In genomic region chr19:37924266-37924665, GRCm38 (mm10) we compare ENCODE assay signal across 25 mouse cellular contexts.
DNase-seq lines count a peak whose midpoint lies in the region; ATAC-seq and TF ChIP-seq lines count a peak whose summit lies in the region.
"Had no signal": no experiment of that assay in that cellular context is flagged by ENCODE, and none has a peak within 500 bp of the region (broad histone marks: within the 10 kb centered on the region; RNA-seq: fewer than 3 reads in every experiment).

No protein-coding gene starts in this region.

- no peak for TF ChIP-seq CTCF in kidney, adult 2 months (conservative IDR thresholded peaks at IDR 0.05; ENCODE audit: insufficient read depth, insufficient read length, low read depth, low read length)
- no peak for TF ChIP-seq CTCF in Patski (IDR thresholded peaks at IDR 0.05)

- TF ChIP-seq POLR2A in kidney, adult 2 months (IDR thresholded peaks at IDR 0.05; ENCODE audit: low read depth, low read length) = no peak

- H3K9ac ChIP-seq in kidney, embryonic 15.5 days = no peak overlapping the region
- H3K9ac ChIP-seq: embryonic facial prominence, embryonic 12.5 days; hindbrain, embryonic 14.5 days; limb, embryonic 15.5 days; liver, embryonic 14.5 days; lung, embryonic 14.5 days; neural tube, embryonic 13.5 days had no signal

- peak; percentile 91 for DNase-seq in kidney, adult 2 months
- DNase-seq in Patski (ENCODE audit: low read depth, low spot score) = peak; percentile 58
- peak; percentile 79 for DNase-seq in gonadal fat pad, adult 2 months (ENCODE audit: low read depth)
- DNase-seq in kidney, postnatal 25 days = peak; percentile 87 to 94
- no peak for DNase-seq in gastrocnemius, postnatal 25 days
- DNase-seq in frontal cortex, postnatal 25 days (ENCODE audit: low spot score in 2 of 2) = no peak
- DNase-seq: cerebellum, adult 11 months; gastrocnemius, postnatal 36 days; heart, postnatal 4 days; lung, embryonic 14.5 days; lung, postnatal 36 days; thymus, adult 18-20 months had no signal

- peaks cover 15% of the 10 kb centered on the region for H3K4me1 ChIP-seq in kidney, adult 2 months (ENCODE audit: control insufficient read depth, insufficient read depth, low read length)
- 0 out of 2 replicates have a peak, but pooled peaks cover 3% of the 10 kb centered on the region for H3K4me1 ChIP-seq in kidney, embryonic 15.5 days
- H3K4me1 ChIP-seq: embryonic facial prominence, embryonic 12.5 days; megakaryocyte, embryonic 14.5 days; neural tube, embryonic 13.5 days had no signal

- CTCF ChIA-PET in Patski (lab: Charles Lee) = no interaction called here

- no peaks in the 10 kb centered on the region for H3K27me3 ChIP-seq in kidney, adult 2 months (replicated peaks; ENCODE audit: control insufficient read depth, insufficient read depth, low read length)
- no peaks in the 10 kb centered on the region for H3K27me3 ChIP-seq in kidney, embryonic 15.5 days
- H3K27me3 ChIP-seq in Patski = no peaks in the 10 kb centered on the region
- H3K27me3 ChIP-seq: embryonic facial prominence, embryonic 12.5 days; limb, embryonic 15.5 days; neural tube, embryonic 13.5 days had no signal

- H3K9me3 ChIP-seq in kidney, embryonic 15.5 days (replicated peaks) = no peaks in the 10 kb centered on the region
- H3K9me3 ChIP-seq: embryonic facial prominence, embryonic 12.5 days; limb, embryonic 15.5 days; neural tube, embryonic 13.5 days had no signal

- no peak for ATAC-seq in kidney, embryonic 15.5 days (replicated peaks; ENCODE audit: low FRiP score)
- peak; percentile 60 for ATAC-seq in Patski
- ATAC-seq: forebrain, embryonic 16.5 days; inflammation-experienced regulatory T-cells, adult 6 months; midbrain, embryonic 16.5 days had no signal

- WGBS in kidney, adult 2 months = 22% methylated on average over 3 of the region's 3 CpGs
- 53% methylated on average over 3 of the region's 3 CpGs for WGBS in kidney, embryonic 15.5 days

- no peaks in the 10 kb centered on the region; the same call in 1 of the 2 replicates for H3K36me3 ChIP-seq in kidney, adult 2 months (ENCODE audit: control insufficient read depth, insufficient read depth, low read length)
- H3K36me3 ChIP-seq in kidney, embryonic 15.5 days = 0 out of 2 replicates have a peak, but pooled peaks cover 4% of the 10 kb centered on the region
- H3K36me3 ChIP-seq: embryonic facial prominence, embryonic 12.5 days; limb, embryonic 15.5 days; neural tube, embryonic 13.5 days had no signal

- POLR2A ChIA-PET in Patski (lab: Charles Lee) = no interaction called here

- in situ Hi-C loops in Patski (cut with MboI; ENCODE audit: low pct_unique_long_range_greater_than_20kb) = no loop called here

- H3K4me3 ChIP-seq in kidney, adult 2 months (ENCODE audit: insufficient read depth, low read depth, low read length) = no peak overlapping the region
- H3K4me3 ChIP-seq in kidney, embryonic 15.5 days (replicated peaks) = no peak overlapping the region
- H3K4me3 ChIP-seq: embryonic facial prominence, embryonic 12.5 days; erythroblast, embryonic 14.5 days; left cerebral cortex, adult 2 months; limb, embryonic 15.5 days; megakaryocyte, embryonic 14.5 days; myocyte; neural tube, embryonic 13.5 days had no signal

- peak overlapping the region; percentile 81; the same call in 1 of the 2 replicates for H3K27ac ChIP-seq in kidney, adult 2 months (ENCODE audit: insufficient read depth, low read depth, low read length)
- no peak overlapping the region for H3K27ac ChIP-seq in kidney, embryonic 15.5 days
- H3K27ac ChIP-seq: embryonic facial prominence, embryonic 12.5 days; hindbrain, embryonic 14.5 days; left cerebral cortex, adult 2 months; limb, embryonic 15.5 days; liver, embryonic 14.5 days; neural tube, embryonic 13.5 days had no signal

- no peak overlapping the region for H3K4me2 ChIP-seq in kidney, embryonic 15.5 days
- H3K4me2 ChIP-seq: embryonic facial prominence, embryonic 12.5 days; hindbrain, embryonic 14.5 days; limb, embryonic 15.5 days; lung, embryonic 14.5 days; neural tube, embryonic 13.5 days had no signal

Comparison
In these comparisons a context has a peak if more than half of its experiments do, and no peak if none do; other contexts are left out.
1. DNase-seq: peak in kidney, adult 2 months (single experiment), Patski (single experiment), gonadal fat pad, adult 2 months (single experiment) and kidney, postnatal 25 days (2 of 2); none in gastrocnemius, postnatal 25 days (single experiment) and frontal cortex, postnatal 25 days (0 of 2).